Mouse (Mus musculus): ENCODE results near the gene Tpst1. TPM values are rescaled to one million over a fixed set of nuclear protein-coding genes. Genes with fewer than 3 reads are reported as not detected.

The Tpst1 gene
- polyA plus RNA-seq, 1 experiment from 2014 or later: 59.5 TPM

DNA sequence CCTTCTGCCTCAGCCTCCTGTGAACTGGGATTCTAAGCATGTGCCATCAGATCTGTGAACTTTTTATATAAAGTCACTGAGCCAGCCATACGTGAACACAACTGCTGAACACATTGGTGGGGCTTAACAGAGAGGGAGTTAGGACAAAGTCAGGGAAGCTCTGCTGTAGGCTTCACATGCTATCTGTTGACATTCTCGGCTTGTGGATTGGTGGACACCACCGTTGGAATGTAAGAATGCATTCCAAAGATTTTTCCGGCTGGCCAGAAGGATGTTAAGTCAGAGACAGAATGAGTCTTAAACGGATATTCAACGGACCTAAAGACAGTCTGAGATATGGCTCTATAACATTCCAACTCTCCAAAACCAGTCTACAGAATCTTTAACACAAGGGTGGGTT, 96.0 kb downstream of the Tpst1 start:
- Histone ChIP-seq H3K36me3 (ENCODE audit: control insufficient read depth, insufficient read depth) (no peaks in the 10 kb centered on the region), H3K4me2 (ENCODE audit: low read length) (no peak overlapping the region), H3K27ac (ENCODE audit: low read length) (no peak overlapping the region), H3K27me3 (replicated peaks; ENCODE audit: control insufficient read depth, insufficient read depth, low read length) (no peaks in the 10 kb centered on the region), H3K9me3 (ENCODE audit: control insufficient read depth, low read length) (no peaks in the 10 kb centered on the region), H3K9ac (replicated peaks; ENCODE audit: low read depth, low read length) (no peak overlapping the region), H3K4me1 (replicated peaks; ENCODE audit: control insufficient read depth, insufficient read depth, low read length) (peaks cover 21% of the 10 kb centered on the region), H3K4me3 (replicated peaks; ENCODE audit: low read length) (no peak overlapping the region)
- 80% methylated on average over 6 of the region's 6 CpGs for WGBS
- no peak for ATAC-seq

GRCm38 (mm10) chr5:130170666-130171422, 97.7 kb downstream of the Tpst1 start:
- Histone ChIP-seq H3K9me3 (ENCODE audit: control insufficient read depth, low read length) (no peaks in the 10 kb centered on the region), H3K4me2 (ENCODE audit: low read length) (peak overlapping the region; percentile 93), H3K4me1 (replicated peaks; ENCODE audit: control insufficient read depth, insufficient read depth, low read length) (peaks cover 21% of the 10 kb centered on the region), H3K36me3 (ENCODE audit: control insufficient read depth, insufficient read depth) (no peaks in the 10 kb centered on the region), H3K27ac (ENCODE audit: low read length) (peak overlapping the region; percentile 84), H3K4me3 (replicated peaks; ENCODE audit: low read length) (peak overlapping the region; percentile 94), H3K27me3 (replicated peaks; ENCODE audit: control insufficient read depth, insufficient read depth, low read length) (no peaks in the 10 kb centered on the region), H3K9ac (replicated peaks; ENCODE audit: low read depth, low read length) (peak overlapping the region; percentile 94)
- WGBS: 11% methylated on average over 6 of the region's 6 CpGs
- ATAC-seq: no peak

DNA sequence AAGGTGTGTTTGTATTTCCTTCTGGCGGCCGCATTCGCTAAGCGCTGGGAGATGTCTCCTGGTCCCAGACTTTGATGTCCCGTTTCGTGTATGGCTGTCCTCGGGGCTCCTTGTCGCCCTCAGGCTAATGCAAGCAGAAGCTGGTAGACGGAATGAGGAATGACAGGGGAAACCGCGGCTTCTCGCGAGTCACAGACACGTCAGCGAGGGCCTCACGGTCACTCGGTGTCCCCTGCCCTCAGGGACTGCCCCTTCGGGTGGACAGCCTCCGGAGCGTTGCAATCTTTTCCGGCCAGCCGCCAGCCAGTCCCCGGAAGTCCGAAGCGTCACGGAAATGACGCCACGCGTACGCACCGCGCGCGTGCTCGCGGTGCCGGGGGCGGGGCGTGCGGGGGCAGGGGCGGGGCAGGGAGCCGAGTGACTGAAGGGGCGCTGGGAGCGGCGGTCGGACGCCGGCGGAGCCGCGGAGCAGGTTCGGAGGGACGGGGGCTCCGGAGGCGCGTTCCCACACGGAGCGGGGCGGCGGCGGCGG, 98.4 kb downstream of the Tpst1 start, which contains the start of gene Rabgef1:
Gene Rabgef1 (plus strand): TSS at position 376 of the 532 bp plus-strand sequence.
- peak; percentile 97 for ATAC-seq
- no peaks in the 10 kb centered on the region for H3K27me3 ChIP-seq (replicated peaks; ENCODE audit: control insufficient read depth, insufficient read depth, low read length)
- under 1% methylated on average over 54 of the region's 62 CpGs for WGBS
- peak within 1 kb of the TSS; percentile 84 for H3K27ac ChIP-seq (ENCODE audit: low read length)
- peak within 1 kb of the TSS; percentile 94 for H3K4me2 ChIP-seq (ENCODE audit: low read length)
- H3K36me3 ChIP-seq (ENCODE audit: control insufficient read depth, insufficient read depth): no peaks in the 10 kb centered on the region
- no peaks in the 10 kb centered on the region for H3K9me3 ChIP-seq (ENCODE audit: control insufficient read depth, low read length)
- H3K9ac ChIP-seq (replicated peaks; ENCODE audit: low read depth, low read length): peak within 1 kb of the TSS; percentile 94
- H3K4me3 ChIP-seq (replicated peaks; ENCODE audit: low read length): peak within 1 kb of the TSS; percentile 94
- H3K4me1 ChIP-seq (replicated peaks; ENCODE audit: control insufficient read depth, insufficient read depth, low read length): peaks cover 21% of the 10 kb centered on the region

GRCm38 (mm10) chr5:130171956-130172601, 99.0 kb downstream of the Tpst1 start:
- H3K36me3 ChIP-seq (ENCODE audit: control insufficient read depth, insufficient read depth): no peaks in the 10 kb centered on the region
- peak overlapping the region; percentile 94 for H3K4me2 ChIP-seq (ENCODE audit: low read length)
- no peaks in the 10 kb centered on the region for H3K27me3 ChIP-seq (replicated peaks; ENCODE audit: control insufficient read depth, insufficient read depth, low read length)
- H3K9ac ChIP-seq (replicated peaks; ENCODE audit: low read depth, low read length): peak overlapping the region; percentile 94
- no peaks in the 10 kb centered on the region for H3K9me3 ChIP-seq (ENCODE audit: control insufficient read depth, low read length)
- 1% methylated on average over 38 of the region's 46 CpGs for WGBS
- H3K27ac ChIP-seq (ENCODE audit: low read length): peak overlapping the region; percentile 84
- H3K4me3 ChIP-seq (replicated peaks; ENCODE audit: low read length): peak overlapping the region; percentile 94
- peaks cover 21% of the 10 kb centered on the region for H3K4me1 ChIP-seq (replicated peaks; ENCODE audit: control insufficient read depth, insufficient read depth, low read length)
- ATAC-seq: peak; percentile 30

DNA sequence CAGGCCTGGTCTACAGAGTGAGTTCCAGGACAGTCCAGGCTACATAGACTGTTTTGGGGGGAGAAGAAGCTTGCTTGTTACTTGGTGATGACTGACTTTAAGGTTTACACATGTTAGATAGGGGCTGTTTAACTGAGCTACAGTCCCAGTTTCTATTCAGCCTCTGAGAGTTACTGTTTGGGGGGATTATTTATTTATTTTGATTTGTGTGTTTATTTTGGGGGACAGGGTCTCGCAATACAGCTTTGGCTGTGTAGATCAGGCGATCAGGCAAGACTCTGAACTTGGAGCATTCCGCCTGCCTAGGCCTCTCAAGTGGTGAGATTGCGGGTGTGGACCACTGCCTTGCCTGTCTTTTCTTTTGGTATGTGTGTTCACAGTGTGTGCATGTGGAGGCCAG, 99.9 kb downstream of the Tpst1 start:
- Histone ChIP-seq H3K4me2 (ENCODE audit: low read length) (peak overlapping the region; percentile 94), H3K36me3 (ENCODE audit: control insufficient read depth, insufficient read depth) (no peaks in the 10 kb centered on the region), H3K4me3 (replicated peaks; ENCODE audit: low read length) (no peak overlapping the region), H3K27me3 (replicated peaks; ENCODE audit: control insufficient read depth, insufficient read depth, low read length) (no peaks in the 10 kb centered on the region), H3K27ac (ENCODE audit: low read length) (no peak overlapping the region), H3K9me3 (ENCODE audit: control insufficient read depth, low read length) (no peaks in the 10 kb centered on the region), H3K4me1 (replicated peaks; ENCODE audit: control insufficient read depth, insufficient read depth, low read length) (peaks cover 21% of the 10 kb centered on the region), H3K9ac (replicated peaks; ENCODE audit: low read depth, low read length) (no peak overlapping the region)
- 95% methylated on average over 4 of the region's 4 CpGs for WGBS
- no peak for ATAC-seq

DNA sequence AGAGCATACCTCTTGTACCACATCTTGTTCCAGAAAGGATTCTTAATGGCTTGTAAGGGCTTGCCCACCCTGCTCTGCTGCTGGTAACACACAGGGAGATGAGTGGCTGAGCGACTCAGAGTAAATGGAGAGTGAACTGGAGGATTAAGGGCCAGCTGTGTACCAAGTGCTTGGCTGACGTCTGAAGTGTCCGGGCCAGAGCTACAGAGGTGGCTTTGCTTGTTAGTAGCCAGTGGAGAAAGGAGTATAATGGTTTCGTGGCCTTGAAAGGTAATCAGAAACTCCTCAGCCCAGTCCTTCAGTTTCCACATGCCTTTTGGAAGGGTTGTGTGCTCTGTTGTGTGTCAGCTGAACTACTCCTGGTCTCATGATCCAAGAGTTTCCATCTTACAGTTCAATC, 104.7 kb downstream of the Tpst1 start:
- H3K9me3 ChIP-seq (ENCODE audit: control insufficient read depth, low read length): no peaks in the 10 kb centered on the region
- H3K4me1 ChIP-seq (replicated peaks; ENCODE audit: control insufficient read depth, insufficient read depth, low read length): peaks cover 9% of the 10 kb centered on the region
- WGBS: 54% methylated on average over 4 of the region's 4 CpGs
- H3K4me2 ChIP-seq (ENCODE audit: low read length): no peak overlapping the region
- H3K9ac ChIP-seq (replicated peaks; ENCODE audit: low read depth, low read length): no peak overlapping the region
- no peak overlapping the region for H3K4me3 ChIP-seq (replicated peaks; ENCODE audit: low read length)
- H3K36me3 ChIP-seq (ENCODE audit: control insufficient read depth, insufficient read depth): no peaks in the 10 kb centered on the region
- ATAC-seq: no peak
- H3K27me3 ChIP-seq (replicated peaks; ENCODE audit: control insufficient read depth, insufficient read depth, low read length): no peaks in the 10 kb centered on the region
- no peak overlapping the region for H3K27ac ChIP-seq (ENCODE audit: low read length)

DNA sequence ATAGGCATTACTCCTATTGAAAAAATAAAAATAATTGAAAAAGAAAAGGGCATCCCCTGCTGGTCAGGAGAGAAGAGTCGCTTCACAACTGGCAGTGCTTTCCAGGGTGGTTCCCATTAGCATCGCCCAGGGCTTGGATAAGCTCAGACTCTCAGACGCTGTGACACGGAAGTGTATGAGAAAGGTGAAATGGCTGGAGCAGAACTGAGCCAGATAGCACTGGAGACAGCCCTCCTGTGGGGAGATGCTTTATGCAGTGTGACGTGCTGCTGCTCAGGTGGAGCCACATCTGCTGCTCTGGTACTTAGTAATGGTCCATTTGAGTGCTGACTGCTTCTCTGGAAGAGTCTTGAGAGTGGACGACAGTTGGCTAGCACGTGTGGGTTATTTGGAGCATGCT, 107.2 kb downstream of the Tpst1 start:
- no peaks in the 10 kb centered on the region for H3K36me3 ChIP-seq (ENCODE audit: control insufficient read depth, insufficient read depth)
- H3K4me3 ChIP-seq (replicated peaks; ENCODE audit: low read length): no peak overlapping the region
- no peak for ATAC-seq
- 68% methylated on average over 7 of the region's 7 CpGs for WGBS
- H3K9ac ChIP-seq (replicated peaks; ENCODE audit: low read depth, low read length): no peak overlapping the region
- no peaks in the 10 kb centered on the region for H3K4me1 ChIP-seq (replicated peaks; ENCODE audit: control insufficient read depth, insufficient read depth, low read length)
- no peak overlapping the region for H3K27ac ChIP-seq (ENCODE audit: low read length)
- H3K4me2 ChIP-seq (ENCODE audit: low read length): no peak overlapping the region
- H3K9me3 ChIP-seq (ENCODE audit: control insufficient read depth, low read length): no peaks in the 10 kb centered on the region
- no peaks in the 10 kb centered on the region for H3K27me3 ChIP-seq (replicated peaks; ENCODE audit: control insufficient read depth, insufficient read depth, low read length)

GRCm38 (mm10) chr5:130181740-130182540, 108.8 kb downstream of the Tpst1 start:
- Histone ChIP-seq H3K27me3 (replicated peaks; ENCODE audit: control insufficient read depth, insufficient read depth, low read length) (no peaks in the 10 kb centered on the region), H3K9ac (replicated peaks; ENCODE audit: low read depth, low read length) (no peak overlapping the region), H3K36me3 (ENCODE audit: control insufficient read depth, insufficient read depth) (no peaks in the 10 kb centered on the region), H3K27ac (ENCODE audit: low read length) (no peak overlapping the region), H3K4me2 (ENCODE audit: low read length) (no peak overlapping the region), H3K4me3 (replicated peaks; ENCODE audit: low read length) (no peak overlapping the region), H3K9me3 (ENCODE audit: control insufficient read depth, low read length) (no peaks in the 10 kb centered on the region), H3K4me1 (replicated peaks; ENCODE audit: control insufficient read depth, insufficient read depth, low read length) (no peaks in the 10 kb centered on the region)
- ATAC-seq: no peak
- 88% methylated on average over 6 of the region's 6 CpGs for WGBS

- ATAC-seq: no peak
- 92% methylated on average over 3 of the region's 3 CpGs for WGBS
- H3K9me3 ChIP-seq (ENCODE audit: control insufficient read depth, low read length): no peaks in the 10 kb centered on the region
- no peaks in the 10 kb centered on the region for H3K27me3 ChIP-seq (replicated peaks; ENCODE audit: control insufficient read depth, insufficient read depth, low read length)
- H3K27ac ChIP-seq (ENCODE audit: low read length): no peak overlapping the region
- H3K36me3 ChIP-seq (ENCODE audit: control insufficient read depth, insufficient read depth): no peaks in the 10 kb centered on the region
- no peak overlapping the region for H3K4me3 ChIP-seq (replicated peaks; ENCODE audit: low read length)
- peaks cover 3% of the 10 kb centered on the region; the same call in 1 of the 2 replicates for H3K4me1 ChIP-seq (replicated peaks; ENCODE audit: control insufficient read depth, insufficient read depth, low read length)
- H3K4me2 ChIP-seq (ENCODE audit: low read length): no peak overlapping the region
- H3K9ac ChIP-seq (replicated peaks; ENCODE audit: low read depth, low read length): no peak overlapping the region
Observed at GRCm38 (mm10) chr5:130182541-130182821, 109.4 kb downstream of the Tpst1 start.

Data from forebrain, embryonic 16.5 days (tissue).